Mouse (Mus musculus) forebrain, embryonic 12.5 days (tissue): ENCODE data around the gene Ugt1a6b. TPM values are rescaled to one million over a fixed set of nuclear protein-coding genes. Genes with fewer than 3 reads are reported as not detected.

Experiments used
- ATAC-seq: fragments of 200-750 bp; cut with Nextera tagmentation; 2 replicates; pipeline ENCODE4 v1.8.0; 2017; ENCODE audit warnings: moderate TSS enrichment; ENCODE audit not compliant: low FRiP score
- H3K27ac ChIP-seq: fragments of 300-500 bp; sonication (generic); 2 replicates; pipeline ENCODE4 v1.5.1; 2016; ENCODE audit warnings: mild to moderate bottlenecking
- H3K27me3 ChIP-seq: fragments of 300-500 bp; sonication (generic); 2 replicates; pipeline ENCODE4 v1.6.1; 2016; ENCODE audit warnings: mild to moderate bottlenecking
- H3K36me3 ChIP-seq: fragments of 300-500 bp; sonication (generic); replicated peaks from 2 replicates; pipeline ENCODE4 v1.6.1; 2016; ENCODE audit warnings: mild to moderate bottlenecking
- H3K4me1 ChIP-seq: fragments of 300-500 bp; sonication (generic); 2 replicates; pipeline ENCODE4 v1.6.1; 2016
- H3K4me2 ChIP-seq: fragments of 300-500 bp; sonication (generic); 2 replicates; pipeline ENCODE4 v1.6.1; 2016; ENCODE audit warnings: mild to moderate bottlenecking, moderate library complexity
- H3K4me3 ChIP-seq: fragments of 300-500 bp; sonication (generic); replicated peaks from 2 replicates; pipeline ENCODE4 v1.5.1; 2016; ENCODE audit warnings: mild to moderate bottlenecking
- H3K9ac ChIP-seq: fragments of 300-500 bp; sonication (generic); 2 replicates; pipeline ENCODE4 v1.6.1; 2016; ENCODE audit warnings: mild to moderate bottlenecking
- H3K9me3 ChIP-seq: fragments of 300-500 bp; sonication (generic); 2 replicates; pipeline ENCODE4 v1.6.1; 2016
- WGBS: fragments of 180-500 bp; shearing (Covaris S2); methylation state at CpG from one replicate; pipeline ENCODE4 v1.1.7; 2016; 5-methylcytosine and 5-hydroxymethylcytosine counted together
- polyA plus RNA-seq: library from polyadenylated mRNA; unstranded; fragments of >200 nt; fragmentation: Nextera tagmentation; extraction: Ambion mirVana; gene quantifications from 2 replicates; pipeline ENCODE4 v1.2.1, GENCODE M21; 2016

Gene Ugt1a6b
- polyA plus RNA-seq, 1 experiment from 2014 or later: 0.19 TPM

DNA sequence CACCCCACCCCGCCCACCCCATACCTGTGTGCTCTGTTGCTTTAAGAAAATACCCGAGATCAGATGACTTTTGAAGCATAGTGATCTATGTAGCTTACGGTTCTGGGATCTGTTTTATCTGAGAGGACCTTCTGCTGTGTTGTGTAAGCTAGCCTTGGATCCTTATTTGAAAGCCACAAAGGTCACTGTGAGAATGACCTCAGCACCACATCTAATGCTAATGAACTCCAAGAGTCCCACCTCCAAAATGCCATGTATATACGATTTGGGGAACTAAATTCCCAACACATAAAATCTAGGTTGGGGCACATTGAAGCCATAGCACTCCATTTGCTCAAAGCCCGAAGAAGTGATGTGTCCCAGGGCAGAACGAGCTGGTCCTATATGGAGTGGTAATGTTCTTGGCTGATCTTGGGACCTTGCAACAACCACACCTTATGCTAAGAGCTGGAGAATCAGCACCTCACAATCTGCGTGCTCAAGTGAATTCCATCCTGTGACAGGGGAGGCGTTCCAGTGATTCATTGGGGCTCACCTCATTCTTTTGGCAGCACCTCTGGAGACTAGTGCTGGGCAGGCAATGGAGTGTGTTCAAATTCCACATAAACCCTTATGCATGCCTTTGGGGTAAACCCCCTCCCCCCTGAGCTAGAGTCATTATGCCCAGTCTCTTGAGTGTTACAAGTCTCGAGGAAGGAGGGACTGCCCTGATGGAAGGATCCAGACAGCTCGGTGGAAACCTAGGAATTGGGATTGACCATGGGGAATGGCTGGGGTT is 154.0 kb downstream of the Ugt1a6b start:
- Histone ChIP-seq H3K36me3 (peaks cover 30% of the 10 kb centered on the region), H3K9ac (no peak overlapping the region), H3K4me2 (no peak overlapping the region), H3K27ac (no peak overlapping the region), H3K4me3 (no peak overlapping the region), H3K27me3 (no peaks in the 10 kb centered on the region), H3K4me1 (no peaks in the 10 kb centered on the region), H3K9me3 (peaks cover 81% of the 10 kb centered on the region)
- 79% methylated on average over 10 of the region's 10 CpGs for WGBS
- no peak for ATAC-seq

DNA sequence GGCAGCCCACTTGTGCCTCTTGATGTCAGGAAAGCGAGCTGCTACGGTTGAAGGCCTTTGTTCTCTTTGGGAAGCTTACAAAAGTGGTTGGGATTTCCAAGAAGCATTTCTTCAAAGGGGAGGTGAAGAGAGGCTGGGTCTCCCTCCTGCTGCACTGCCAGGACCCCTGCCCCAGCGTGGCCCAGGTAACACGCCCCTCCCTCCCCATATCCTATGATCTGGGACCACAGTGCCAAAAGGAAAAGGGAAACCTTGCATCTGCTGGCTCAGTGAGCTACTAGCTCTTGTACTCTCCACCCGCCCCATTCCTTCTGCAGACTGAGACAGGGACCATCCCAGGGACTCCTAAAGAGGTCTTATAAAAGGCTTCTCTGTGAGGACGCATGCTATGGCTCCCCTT is 154.6 kb downstream of the Ugt1a6b start:
- Histone ChIP-seq H3K4me1 (no peaks in the 10 kb centered on the region), H3K27ac (no peak overlapping the region), H3K9ac (no peak overlapping the region), H3K9me3 (peaks cover 75% of the 10 kb centered on the region), H3K27me3 (no peaks in the 10 kb centered on the region), H3K4me3 (no peak overlapping the region), H3K4me2 (no peak overlapping the region), H3K36me3 (peaks cover 36% of the 10 kb centered on the region)
- ATAC-seq: no peak
- WGBS: 79% methylated on average over 6 of the region's 6 CpGs

DNA sequence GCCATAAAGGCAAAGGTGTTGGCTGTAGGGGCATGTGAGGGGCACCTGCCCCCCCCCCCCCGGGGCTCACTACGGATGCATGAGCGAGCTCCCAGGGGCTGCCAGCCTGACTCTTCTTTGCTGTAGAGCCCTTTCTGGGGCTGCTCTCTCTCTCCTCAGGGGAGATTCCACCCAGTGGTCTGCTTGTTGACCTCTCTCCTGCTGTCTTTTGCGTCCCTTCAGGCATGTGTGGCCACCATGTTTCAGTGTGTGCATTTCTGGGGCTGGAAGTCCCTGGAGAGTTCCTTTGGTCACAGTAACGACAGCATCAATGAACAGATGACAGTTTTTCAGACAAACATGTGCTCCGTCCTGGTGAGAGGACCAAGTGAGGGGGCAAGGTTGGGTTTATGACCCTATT is 155.3 kb downstream of the Ugt1a6b start:
- Histone ChIP-seq H3K27me3 (no peaks in the 10 kb centered on the region), H3K9ac (no peak overlapping the region), H3K27ac (no peak overlapping the region), H3K4me1 (no peaks in the 10 kb centered on the region), H3K4me2 (no peak overlapping the region), H3K36me3 (peaks cover 43% of the 10 kb centered on the region), H3K4me3 (no peak overlapping the region), H3K9me3 (peaks cover 68% of the 10 kb centered on the region)
- ATAC-seq: no peak
- WGBS: 69% methylated on average over 6 of the region's 6 CpGs

DNA sequence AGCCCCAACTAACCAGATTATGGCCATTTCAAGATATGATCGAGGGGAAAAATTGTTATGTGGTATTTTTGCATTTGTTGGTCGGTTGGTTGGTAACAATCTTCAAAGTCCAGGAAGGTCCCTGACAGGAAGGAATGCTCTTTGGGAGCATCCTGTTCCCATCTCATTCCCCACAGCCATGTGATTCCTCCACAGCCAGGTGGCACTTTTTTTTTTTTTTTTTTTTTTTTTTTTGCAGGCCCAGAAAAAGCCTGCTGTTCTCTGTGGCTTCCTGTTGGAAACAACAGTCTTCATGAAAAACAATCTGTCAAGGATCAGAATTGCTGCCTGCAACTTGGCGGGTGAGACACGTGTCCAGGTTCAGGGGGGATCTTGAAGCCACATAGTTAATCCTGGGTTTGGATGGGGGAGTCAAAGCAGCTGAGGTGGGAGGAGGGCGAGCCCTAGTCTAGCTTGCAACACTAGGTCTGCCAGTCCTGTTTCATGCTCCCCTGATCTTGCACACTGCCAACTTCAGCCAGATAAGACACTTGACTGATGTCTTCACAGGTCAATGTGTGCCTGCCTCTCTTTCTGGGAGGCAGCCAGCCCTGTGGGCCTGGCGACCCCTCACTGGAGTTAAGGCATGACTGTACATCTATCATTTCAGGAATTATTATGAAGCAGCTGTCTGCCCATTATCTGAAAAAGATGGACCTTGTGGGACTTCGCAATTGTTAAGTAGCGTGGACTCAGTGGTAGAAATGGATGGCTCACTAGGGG is 156.0 kb downstream of the Ugt1a6b start:
- no peaks in the 10 kb centered on the region for H3K27me3 ChIP-seq
- no peak overlapping the region for H3K9ac ChIP-seq
- peaks cover 62% of the 10 kb centered on the region for H3K9me3 ChIP-seq
- peak; percentile 6; the same call in 1 of the 2 replicates for ATAC-seq
- H3K4me1 ChIP-seq: no peaks in the 10 kb centered on the region
- H3K36me3 ChIP-seq: peaks cover 50% of the 10 kb centered on the region
- no peak overlapping the region for H3K4me2 ChIP-seq
- H3K4me3 ChIP-seq: no peak overlapping the region
- no peak overlapping the region for H3K27ac ChIP-seq
- WGBS: 81% methylated on average over 8 of the region's 8 CpGs

DNA sequence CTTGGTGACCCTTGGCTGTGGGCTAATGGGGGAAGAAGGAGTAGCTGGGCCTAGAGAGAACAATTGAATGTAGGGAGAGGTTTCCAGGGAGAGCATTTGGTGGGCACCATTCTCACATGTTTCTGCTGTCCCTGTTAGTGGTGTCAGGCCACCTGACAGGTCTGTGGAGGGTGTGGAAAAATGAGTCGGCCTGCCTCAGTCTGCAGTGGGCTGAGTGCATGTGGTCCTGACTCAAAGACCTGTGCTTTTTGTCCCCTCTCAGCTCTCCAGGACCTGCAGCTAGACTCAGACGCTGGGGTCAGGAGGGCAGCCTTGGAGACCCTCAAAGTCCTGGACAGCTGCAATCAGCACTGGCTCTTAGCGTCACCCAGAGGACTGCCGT is 156.6 kb downstream of the Ugt1a6b start:
- Histone ChIP-seq H3K27me3 (no peaks in the 10 kb centered on the region), H3K36me3 (peaks cover 55% of the 10 kb centered on the region), H3K9ac (no peak overlapping the region), H3K27ac (no peak overlapping the region), H3K4me1 (no peaks in the 10 kb centered on the region), H3K9me3 (peaks cover 56% of the 10 kb centered on the region), H3K4me2 (no peak overlapping the region), H3K4me3 (no peak overlapping the region)
- 79% methylated on average over 4 of the region's 4 CpGs for WGBS
- peak; percentile 15 for ATAC-seq

DNA sequence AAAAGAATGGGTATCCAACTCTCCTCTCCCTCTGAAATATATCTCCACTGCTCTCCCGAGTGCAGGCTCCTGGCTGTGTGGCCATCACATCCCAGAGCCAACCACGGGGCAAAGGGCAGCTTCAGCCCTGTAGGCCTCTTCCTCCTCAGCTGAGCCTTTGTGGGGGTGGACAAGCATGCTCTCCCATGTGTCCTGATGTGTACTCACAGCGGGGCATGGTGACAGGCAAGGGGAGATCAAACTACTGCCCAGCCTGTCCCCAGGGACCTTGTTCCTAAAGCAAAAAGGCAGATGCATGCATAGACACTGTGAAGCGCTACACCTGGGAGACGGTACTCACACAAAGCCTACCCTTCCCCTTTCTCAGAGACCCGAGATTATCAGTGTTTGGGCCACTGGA is 157.1 kb downstream of the Ugt1a6b start:
- Histone ChIP-seq H3K4me3 (no peak overlapping the region), H3K4me2 (no peak overlapping the region), H3K9ac (no peak overlapping the region), H3K27ac (no peak overlapping the region), H3K9me3 (peaks cover 55% of the 10 kb centered on the region), H3K27me3 (no peaks in the 10 kb centered on the region), H3K36me3 (peaks cover 60% of the 10 kb centered on the region), H3K4me1 (no peaks in the 10 kb centered on the region)
- WGBS: 84% methylated on average over 6 of the region's 6 CpGs
- ATAC-seq: peak; percentile 5; the same call in 1 of the 2 replicates

DNA sequence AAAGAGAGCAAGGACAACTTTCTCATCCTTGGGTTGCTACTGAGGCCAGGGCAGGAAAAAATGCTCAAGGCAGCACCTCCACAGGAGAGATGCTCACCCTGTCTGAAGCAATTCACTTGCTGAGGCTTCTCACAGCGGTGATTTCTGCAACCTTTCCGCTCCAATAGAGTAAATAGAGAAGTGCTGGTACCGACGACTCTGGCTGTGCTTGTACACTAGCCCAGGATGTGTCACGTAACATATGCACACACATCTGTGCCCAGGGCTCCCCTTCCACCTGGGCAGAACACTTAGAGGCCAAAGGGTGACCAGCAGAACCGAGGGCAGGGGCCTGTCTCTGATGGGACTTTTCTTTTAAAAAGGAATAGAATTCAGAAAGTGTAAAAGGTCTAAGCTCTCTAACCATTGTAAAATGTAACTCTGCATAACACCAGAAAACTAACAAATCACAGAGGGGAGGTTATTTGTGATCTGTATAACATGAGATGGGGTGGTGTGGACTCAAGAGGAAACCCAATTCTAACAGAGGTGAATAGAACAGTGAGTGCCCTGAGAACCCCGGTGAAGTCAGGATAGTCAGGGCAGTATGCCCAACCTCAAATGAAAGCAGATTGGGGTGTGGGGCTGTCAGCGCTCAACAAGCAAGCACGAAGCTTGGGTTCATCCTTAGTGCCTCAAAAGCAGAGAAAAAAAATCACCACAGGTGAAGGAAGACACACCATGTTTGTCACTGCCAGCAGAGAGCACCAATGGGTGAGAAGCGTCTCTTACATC is 157.7 kb downstream of the Ugt1a6b start:
- no peak for ATAC-seq
- Histone ChIP-seq H3K27ac (no peak overlapping the region), H3K4me1 (no peaks in the 10 kb centered on the region), H3K36me3 (peaks cover 67% of the 10 kb centered on the region), H3K4me3 (no peak overlapping the region), H3K9ac (no peak overlapping the region), H3K27me3 (no peaks in the 10 kb centered on the region), H3K9me3 (peaks cover 49% of the 10 kb centered on the region), H3K4me2 (no peak overlapping the region)
- 84% methylated on average over 10 of the region's 10 CpGs for WGBS

DNA sequence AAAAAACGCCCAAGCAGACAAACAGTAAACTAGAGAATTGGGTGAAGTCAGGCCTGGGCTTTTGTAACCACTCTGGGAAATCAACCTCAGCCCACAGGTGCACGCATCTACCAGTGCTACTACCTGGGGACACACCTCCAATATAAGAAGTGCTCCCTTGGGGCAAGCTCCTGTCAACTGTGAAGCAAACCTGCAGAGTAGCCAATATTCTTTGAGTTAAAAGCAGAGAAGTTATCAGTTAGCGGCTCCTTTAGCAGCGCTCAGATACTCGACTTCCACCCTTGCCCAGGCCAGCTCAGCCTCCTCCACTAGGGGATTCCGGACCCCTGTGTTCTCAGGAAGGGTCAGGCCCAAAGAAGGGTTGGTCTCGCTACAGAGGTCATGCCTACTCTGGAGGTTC is 158.7 kb downstream of the Ugt1a6b start:
- Histone ChIP-seq H3K36me3 (peaks cover 76% of the 10 kb centered on the region), H3K9ac (no peak overlapping the region), H3K9me3 (peaks cover 40% of the 10 kb centered on the region), H3K4me2 (no peak overlapping the region), H3K4me3 (no peak overlapping the region), H3K4me1 (no peaks in the 10 kb centered on the region), H3K27me3 (no peaks in the 10 kb centered on the region), H3K27ac (no peak overlapping the region)
- 89% methylated on average over 7 of the region's 7 CpGs for WGBS
- ATAC-seq: no peak

DNA sequence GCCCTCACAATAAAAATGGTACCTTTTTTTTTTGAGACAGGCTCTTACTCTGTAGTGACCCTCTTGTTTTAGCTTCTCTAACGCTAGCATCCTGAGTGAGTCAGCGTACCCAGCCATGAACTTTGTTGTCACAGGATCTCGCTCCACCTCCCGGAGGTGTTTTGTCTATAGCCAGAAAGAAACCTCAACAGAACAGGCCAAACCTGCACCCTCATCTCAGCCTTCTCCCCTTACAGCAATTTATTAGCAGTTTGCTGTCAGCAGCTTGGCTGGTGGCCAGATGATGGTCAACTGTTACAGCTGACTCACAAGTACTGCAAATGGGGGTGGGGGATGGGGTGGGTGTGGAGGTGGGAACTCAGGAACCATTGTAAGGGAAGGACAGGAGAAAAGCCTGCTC is 159.2 kb downstream of the Ugt1a6b start:
- WGBS: 86% methylated on average over 4 of the region's 4 CpGs

DNA sequence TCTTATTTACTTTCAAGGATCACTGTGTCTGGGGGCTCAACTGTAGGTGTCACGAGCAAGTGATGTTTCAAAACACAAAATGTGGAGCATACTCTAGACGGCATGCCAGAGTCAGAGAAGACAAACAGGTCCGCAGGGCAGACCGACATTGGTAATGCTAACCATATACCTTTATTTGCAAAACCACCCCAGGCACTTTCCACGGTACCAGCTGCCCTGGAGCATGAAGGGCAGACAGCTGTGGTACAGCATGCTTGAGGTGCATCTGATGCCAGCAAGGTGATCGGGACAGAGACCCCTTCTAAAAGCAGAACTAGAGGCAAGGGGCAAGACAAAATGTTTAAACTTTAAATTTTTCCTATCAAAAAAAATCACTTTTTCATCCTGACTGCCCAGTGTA is 159.9 kb downstream of the Ugt1a6b start:
- Histone ChIP-seq H3K36me3 (peaks cover 89% of the 10 kb centered on the region), H3K9ac (no peak overlapping the region), H3K4me3 (no peak overlapping the region), H3K27ac (no peak overlapping the region), H3K4me1 (no peaks in the 10 kb centered on the region), H3K4me2 (no peak overlapping the region), H3K27me3 (no peaks in the 10 kb centered on the region), H3K9me3 (peaks cover 27% of the 10 kb centered on the region)
- ATAC-seq: no peak
- WGBS: 78% methylated on average over 6 of the region's 6 CpGs

More for the DNA sequence above, 159.2 kb downstream of the Ugt1a6b start:
- no peak overlapping the region for H3K9ac ChIP-seq
- H3K4me3 ChIP-seq: no peak overlapping the region
- ATAC-seq: no peak
- H3K27me3 ChIP-seq: no peaks in the 10 kb centered on the region
- no peak overlapping the region for H3K4me2 ChIP-seq
- H3K9me3 ChIP-seq: peaks cover 34% of the 10 kb centered on the region
- H3K36me3 ChIP-seq: peaks cover 82% of the 10 kb centered on the region
- H3K27ac ChIP-seq: no peak overlapping the region
- H3K4me1 ChIP-seq: no peaks in the 10 kb centered on the region

DNA sequence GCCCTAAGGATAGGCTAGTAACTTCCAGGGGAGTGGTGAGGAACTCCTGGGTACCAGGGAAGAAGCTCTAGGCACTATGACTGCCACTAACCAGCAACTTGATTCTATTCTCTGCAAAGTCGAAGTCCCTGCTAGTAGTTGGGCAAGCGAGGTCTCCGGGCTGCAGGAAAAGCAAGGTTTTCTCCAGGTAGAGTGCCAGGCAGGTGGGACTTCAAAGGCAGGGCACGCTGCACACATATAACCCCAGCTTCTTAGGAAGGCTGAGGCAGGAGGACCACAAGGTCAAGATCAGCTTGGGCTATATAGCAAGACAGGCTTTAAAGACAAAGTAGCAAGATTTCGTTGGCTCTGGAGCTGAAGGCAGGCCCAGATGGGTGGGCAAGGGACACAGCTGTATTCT is 160.7 kb downstream of the Ugt1a6b start:
- H3K36me3 ChIP-seq: peaks cover 97% of the 10 kb centered on the region
- no peaks in the 10 kb centered on the region for H3K27me3 ChIP-seq
- 91% methylated on average over 5 of the region's 5 CpGs for WGBS
- H3K27ac ChIP-seq: no peak overlapping the region
- H3K4me2 ChIP-seq: no peak overlapping the region
- no peaks in the 10 kb centered on the region for H3K4me1 ChIP-seq
- peaks cover 22% of the 10 kb centered on the region; the same call in 1 of the 2 replicates for H3K9me3 ChIP-seq
- no peak for ATAC-seq
- no peak overlapping the region for H3K4me3 ChIP-seq
- H3K9ac ChIP-seq: no peak overlapping the region

DNA sequence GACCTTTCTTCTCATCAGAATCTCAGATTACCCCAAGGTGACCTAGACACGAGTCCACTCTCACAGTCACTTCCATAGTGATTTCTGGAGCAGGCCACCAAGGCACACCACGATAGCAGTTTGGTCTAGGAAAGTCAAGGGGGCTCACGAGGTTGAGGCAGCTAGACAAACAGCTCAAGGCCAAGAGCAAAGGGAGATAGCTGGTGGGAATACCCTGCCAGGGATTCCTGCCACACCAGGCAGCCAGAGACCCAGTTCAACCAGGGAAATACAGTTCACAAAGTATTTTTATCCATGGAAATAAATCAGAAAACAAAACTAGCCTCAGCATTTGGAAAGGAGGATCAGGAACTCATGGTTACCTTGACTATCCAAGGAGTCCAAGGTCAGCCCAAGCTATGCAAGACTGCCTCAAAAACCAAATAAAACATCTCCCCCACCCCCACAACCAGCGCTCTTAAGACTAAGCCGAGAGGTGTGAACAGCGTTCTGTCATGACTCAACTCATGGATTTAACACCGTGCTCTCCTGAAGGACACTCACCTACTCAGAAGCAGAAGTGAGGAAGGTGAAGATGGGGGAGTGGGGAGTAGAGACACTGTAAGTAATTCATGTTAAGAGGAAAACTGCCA is 161.3 kb downstream of the Ugt1a6b start:
- H3K9me3 ChIP-seq: peaks cover 20% of the 10 kb centered on the region; the same call in 1 of the 2 replicates
- no peaks in the 10 kb centered on the region for H3K4me1 ChIP-seq
- no peak overlapping the region for H3K4me3 ChIP-seq
- H3K9ac ChIP-seq: no peak overlapping the region
- no peak overlapping the region for H3K27ac ChIP-seq
- 89% methylated on average over 7 of the region's 7 CpGs for WGBS
- ATAC-seq: no peak
- H3K27me3 ChIP-seq: no peaks in the 10 kb centered on the region
- peaks cover 100% of the 10 kb centered on the region for H3K36me3 ChIP-seq
- H3K4me2 ChIP-seq: no peak overlapping the region
